Mouse (Mus musculus): ENCODE measurements at regions not wholly inside any gene's neighbourhood (a gene's known extent, or its start where the extent isn't known, plus 50 kb on each side); places are given as distances from the start of the nearest gene placed in this dataset.

GRCm38 (mm10) chr7:58399651-58400050 is 256.3 kb upstream of the Atp10a start:
- TF ChIP-seq CTCF (IDR thresholded peaks at IDR 0.05), result no peak
- TF ChIP-seq EP300 (IDR thresholded peaks at IDR 0.05), result no peak

Measured in lung, postnatal 0 days (tissue).